Mouse (Mus musculus): ENCODE data around the gene Tatdn2. TPM values are rescaled to one million over a fixed set of nuclear protein-coding genes. Genes with fewer than 3 reads are reported as not detected.
"Not testable (repeated sequence)": the region's sequence is repeated elsewhere in the genome, so short reads cannot be mapped to it uniquely, and the experiment has no call there.

Gene Tatdn2
- polyA plus RNA-seq, 1 experiment from 2014 or later = 0.60 TPM

DNA sequence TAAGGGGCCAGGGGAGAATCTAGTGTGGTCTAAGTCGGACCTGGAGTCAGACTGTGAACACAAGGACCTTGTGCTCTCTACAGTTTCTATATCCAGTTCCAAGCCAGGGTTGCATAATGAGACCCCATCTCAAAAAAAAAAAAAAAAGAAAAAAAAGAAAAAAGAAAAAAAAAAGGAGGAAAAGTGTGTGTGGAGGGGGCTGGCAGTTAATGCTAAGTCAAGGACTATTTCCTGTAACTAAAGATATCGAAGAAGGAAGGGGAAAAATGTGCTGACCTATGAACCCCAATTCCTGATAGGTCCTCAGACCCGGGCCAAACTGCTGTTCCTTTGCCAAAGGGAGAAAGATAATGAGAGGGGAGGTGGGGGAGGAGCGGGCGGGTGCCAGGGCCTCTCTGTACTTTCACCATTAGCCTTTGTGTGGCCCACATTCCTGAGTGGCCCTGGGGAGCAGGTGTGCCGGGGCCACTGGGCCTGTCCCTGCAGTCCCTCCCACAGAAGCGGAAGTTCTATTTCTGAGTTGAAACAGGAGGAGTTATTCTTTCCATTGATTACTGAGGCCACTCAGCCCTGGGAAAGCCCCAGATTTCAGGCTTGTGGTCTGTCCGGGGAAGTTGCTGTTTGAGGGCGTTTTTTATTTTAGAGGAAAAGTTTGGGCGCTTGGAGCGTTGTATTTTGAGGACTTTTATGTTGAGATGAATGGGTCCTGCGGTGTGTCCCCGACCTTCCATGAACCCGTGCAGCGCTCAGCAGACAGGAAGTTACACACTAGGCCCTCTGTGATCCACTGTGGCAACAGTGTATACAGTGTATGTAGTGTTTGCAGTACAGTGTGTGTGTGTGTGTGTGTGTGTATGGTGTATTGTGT is 28.3 kb upstream of the Tatdn2 start:
- peak overlapping the region; percentile 31 for H3K9ac ChIP-seq (ENCODE audit: low read depth, low read length)
- peaks cover 3% of the 10 kb centered on the region; the same call in 1 of the 2 replicates for H3K36me3 ChIP-seq (ENCODE audit: control insufficient read depth, insufficient read depth, low read length)
- peak overlapping the region; percentile 85 for H3K27ac ChIP-seq (ENCODE audit: low read length)
- WGBS = 30% methylated on average over 15 of the region's 15 CpGs
- peak overlapping the region; percentile 32 for H3K4me2 ChIP-seq (ENCODE audit: low read depth, low read length)
- no peaks in the 10 kb centered on the region for H3K27me3 ChIP-seq (replicated peaks; ENCODE audit: control insufficient read depth, insufficient read depth, low read length)
- no peaks in the 10 kb centered on the region; the same call in 1 of the 2 replicates for H3K9me3 ChIP-seq (ENCODE audit: control insufficient read depth, low read length)
- peaks cover 19% of the 10 kb centered on the region for H3K4me1 ChIP-seq (ENCODE audit: control insufficient read depth, insufficient read depth, low read length)
- H3K4me3 ChIP-seq (ENCODE audit: low read length) = no peak overlapping the region
- peak; percentile 97 for ATAC-seq

DNA sequence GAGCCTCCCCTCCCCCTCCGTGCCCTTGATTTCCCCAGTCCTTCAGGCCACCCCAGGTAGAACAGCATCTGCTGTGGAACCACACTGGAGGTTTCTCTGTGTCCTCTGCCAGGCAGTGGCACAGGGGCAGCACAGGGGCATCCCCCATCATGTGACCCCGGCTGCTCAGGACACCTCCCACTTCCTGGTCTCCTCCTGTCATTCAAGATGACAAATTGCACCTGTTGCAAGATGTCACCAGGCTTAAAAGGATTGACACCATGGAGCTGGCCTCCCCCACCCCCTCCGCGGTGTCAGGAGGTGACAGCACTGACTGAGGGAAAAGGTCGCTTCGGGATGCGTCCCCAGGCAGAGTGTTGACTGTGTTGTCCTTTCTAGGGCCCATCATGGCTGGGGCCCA is 27.0 kb upstream of the Tatdn2 start:
- no peak for ATAC-seq
- 51% methylated on average over 7 of the region's 7 CpGs for WGBS
- Histone ChIP-seq H3K9ac (ENCODE audit: low read depth, low read length) (no peak overlapping the region), H3K4me2 (ENCODE audit: low read depth, low read length) (no peak overlapping the region), H3K27me3 (replicated peaks; ENCODE audit: control insufficient read depth, insufficient read depth, low read length) (no peaks in the 10 kb centered on the region), H3K4me3 (ENCODE audit: low read length) (no peak overlapping the region), H3K36me3 (ENCODE audit: control insufficient read depth, insufficient read depth, low read length) (peaks cover 3% of the 10 kb centered on the region; the same call in 1 of the 2 replicates), H3K9me3 (ENCODE audit: control insufficient read depth, low read length) (no peaks in the 10 kb centered on the region; the same call in 1 of the 2 replicates), H3K27ac (ENCODE audit: low read length) (peak overlapping the region; percentile 85; the same call in 1 of the 2 replicates), H3K4me1 (ENCODE audit: control insufficient read depth, insufficient read depth, low read length) (peaks cover 19% of the 10 kb centered on the region)

DNA sequence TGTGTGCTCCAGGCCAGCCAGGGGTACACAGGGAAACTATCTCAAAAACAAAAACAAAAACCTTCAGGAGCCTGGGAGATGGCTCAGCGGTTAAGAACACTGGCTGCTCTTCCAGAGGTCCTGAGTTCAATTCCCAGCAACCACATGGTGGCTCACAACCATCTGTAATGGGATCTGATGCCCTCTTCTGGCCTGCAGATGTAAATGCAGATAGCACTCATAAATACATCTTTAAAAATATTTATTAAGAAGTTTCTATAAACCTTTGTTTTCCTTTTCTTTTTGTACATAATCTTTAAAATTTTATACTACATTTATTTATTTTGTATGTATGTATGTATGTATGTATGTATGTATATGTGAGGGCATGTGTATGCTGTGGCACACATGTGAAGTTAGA is 24.8 kb upstream of the Tatdn2 start:
- not testable (repeated sequence) for H3K4me3 ChIP-seq (ENCODE audit: low read length); H3K36me3 ChIP-seq (ENCODE audit: control insufficient read depth, insufficient read depth, low read length); H3K27me3 ChIP-seq (replicated peaks; ENCODE audit: control insufficient read depth, insufficient read depth, low read length); ATAC-seq; H3K27ac ChIP-seq (ENCODE audit: low read length); H3K4me2 ChIP-seq (ENCODE audit: low read depth, low read length); H3K9ac ChIP-seq (ENCODE audit: low read depth, low read length); H3K9me3 ChIP-seq (ENCODE audit: control insufficient read depth, low read length)
- 86% methylated on average over 1 of the region's 1 CpGs for WGBS
- peaks cover 22% of the 10 kb centered on the region for H3K4me1 ChIP-seq (ENCODE audit: control insufficient read depth, insufficient read depth, low read length)

DNA sequence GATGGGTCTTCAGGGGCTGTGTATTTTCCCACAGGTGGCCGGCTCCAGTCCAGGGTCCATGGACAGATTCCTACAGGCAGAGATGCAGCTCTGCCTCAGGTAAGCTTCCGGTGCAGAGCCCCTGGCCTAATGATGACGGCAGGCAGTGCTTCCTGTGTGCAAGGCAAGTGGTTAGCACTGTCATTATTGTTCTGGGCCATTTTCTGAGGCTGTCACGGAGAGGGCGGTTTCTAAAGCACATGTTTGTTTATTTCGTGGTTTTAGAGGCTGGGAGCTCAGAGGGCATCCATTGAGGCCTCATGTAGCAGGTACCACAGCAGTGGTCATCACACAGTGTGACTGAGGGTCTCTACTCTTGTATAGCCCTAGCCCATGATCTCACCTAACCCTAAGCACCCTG is 23.9 kb upstream of the Tatdn2 start:
- Histone ChIP-seq H3K27ac (ENCODE audit: low read length) (no peak overlapping the region), H3K4me2 (ENCODE audit: low read depth, low read length) (no peak overlapping the region), H3K36me3 (ENCODE audit: control insufficient read depth, insufficient read depth, low read length) (peaks cover 3% of the 10 kb centered on the region; the same call in 1 of the 2 replicates), H3K27me3 (replicated peaks; ENCODE audit: control insufficient read depth, insufficient read depth, low read length) (no peaks in the 10 kb centered on the region), H3K9ac (ENCODE audit: low read depth, low read length) (no peak overlapping the region), H3K9me3 (ENCODE audit: control insufficient read depth, low read length) (no peaks in the 10 kb centered on the region; the same call in 1 of the 2 replicates), H3K4me3 (ENCODE audit: low read length) (no peak overlapping the region), H3K4me1 (ENCODE audit: control insufficient read depth, insufficient read depth, low read length) (peaks cover 18% of the 10 kb centered on the region)
- 84% methylated on average over 6 of the region's 6 CpGs for WGBS
- ATAC-seq = no peak

DNA sequence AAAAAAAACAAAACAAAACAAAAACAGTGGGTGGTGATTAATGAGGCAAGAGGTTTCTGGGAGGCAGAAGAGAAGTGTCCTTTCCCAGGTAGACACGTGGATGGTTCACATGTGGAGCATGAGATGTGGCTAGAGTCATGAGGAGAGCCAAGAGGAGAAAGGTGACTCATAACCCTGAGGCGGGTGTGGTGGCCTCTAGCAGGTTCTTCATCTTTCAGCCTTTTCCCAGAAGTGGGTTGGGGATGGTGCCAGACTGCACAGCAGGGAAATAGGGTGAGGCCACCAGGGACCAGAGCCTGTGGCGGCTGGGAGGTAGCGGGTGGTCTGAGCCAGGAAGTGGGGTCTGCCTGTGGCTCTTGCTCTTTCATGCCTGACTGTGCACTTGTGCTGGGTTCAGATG is 21.6 kb upstream of the Tatdn2 start:
- Histone ChIP-seq H3K27me3 (replicated peaks; ENCODE audit: control insufficient read depth, insufficient read depth, low read length) (no peaks in the 10 kb centered on the region), H3K9ac (ENCODE audit: low read depth, low read length) (no peak overlapping the region), H3K9me3 (ENCODE audit: control insufficient read depth, low read length) (no peaks in the 10 kb centered on the region; the same call in 1 of the 2 replicates), H3K27ac (ENCODE audit: low read length) (no peak overlapping the region), H3K36me3 (ENCODE audit: control insufficient read depth, insufficient read depth, low read length) (peaks cover 3% of the 10 kb centered on the region; the same call in 1 of the 2 replicates), H3K4me2 (ENCODE audit: low read depth, low read length) (no peak overlapping the region), H3K4me1 (ENCODE audit: control insufficient read depth, insufficient read depth, low read length) (peaks cover 4% of the 10 kb centered on the region; the same call in 1 of the 2 replicates), H3K4me3 (ENCODE audit: low read length) (no peak overlapping the region)
- peak; percentile 55; the same call in 1 of the 2 replicates for ATAC-seq
- WGBS = 68% methylated on average over 4 of the region's 4 CpGs

DNA sequence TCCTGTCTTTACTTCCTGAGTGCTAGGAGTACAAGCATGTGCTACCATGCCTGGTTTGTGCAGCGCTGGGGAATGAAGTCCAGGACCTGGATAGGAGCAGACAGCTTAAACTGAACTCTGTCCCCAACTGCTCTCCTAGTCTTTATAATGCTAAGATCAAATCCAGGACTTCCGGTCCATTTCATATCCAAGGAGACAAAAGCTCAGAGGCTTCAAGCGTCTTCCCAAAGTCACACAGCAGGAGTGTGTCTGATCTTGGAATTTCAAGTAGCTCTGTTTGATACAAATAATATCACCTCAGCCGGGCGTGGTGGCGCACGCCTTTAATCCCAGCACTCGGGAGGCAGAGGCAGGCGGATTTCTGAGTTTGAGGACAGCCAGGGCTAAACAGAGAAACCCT is 20.9 kb upstream of the Tatdn2 start:
- Histone ChIP-seq H3K4me3 (ENCODE audit: low read length) (no peak overlapping the region), H3K9me3 (ENCODE audit: control insufficient read depth, low read length) (no peaks in the 10 kb centered on the region; the same call in 1 of the 2 replicates), H3K9ac (ENCODE audit: low read depth, low read length) (no peak overlapping the region), H3K27me3 (replicated peaks; ENCODE audit: control insufficient read depth, insufficient read depth, low read length) (no peaks in the 10 kb centered on the region), H3K4me2 (ENCODE audit: low read depth, low read length) (no peak overlapping the region), H3K4me1 (ENCODE audit: control insufficient read depth, insufficient read depth, low read length) (peaks cover 4% of the 10 kb centered on the region; the same call in 1 of the 2 replicates), H3K36me3 (ENCODE audit: control insufficient read depth, insufficient read depth, low read length) (peaks cover 3% of the 10 kb centered on the region; the same call in 1 of the 2 replicates), H3K27ac (ENCODE audit: low read length) (no peak overlapping the region)
- 94% methylated on average over 9 of the region's 9 CpGs for WGBS
- no peak for ATAC-seq

DNA sequence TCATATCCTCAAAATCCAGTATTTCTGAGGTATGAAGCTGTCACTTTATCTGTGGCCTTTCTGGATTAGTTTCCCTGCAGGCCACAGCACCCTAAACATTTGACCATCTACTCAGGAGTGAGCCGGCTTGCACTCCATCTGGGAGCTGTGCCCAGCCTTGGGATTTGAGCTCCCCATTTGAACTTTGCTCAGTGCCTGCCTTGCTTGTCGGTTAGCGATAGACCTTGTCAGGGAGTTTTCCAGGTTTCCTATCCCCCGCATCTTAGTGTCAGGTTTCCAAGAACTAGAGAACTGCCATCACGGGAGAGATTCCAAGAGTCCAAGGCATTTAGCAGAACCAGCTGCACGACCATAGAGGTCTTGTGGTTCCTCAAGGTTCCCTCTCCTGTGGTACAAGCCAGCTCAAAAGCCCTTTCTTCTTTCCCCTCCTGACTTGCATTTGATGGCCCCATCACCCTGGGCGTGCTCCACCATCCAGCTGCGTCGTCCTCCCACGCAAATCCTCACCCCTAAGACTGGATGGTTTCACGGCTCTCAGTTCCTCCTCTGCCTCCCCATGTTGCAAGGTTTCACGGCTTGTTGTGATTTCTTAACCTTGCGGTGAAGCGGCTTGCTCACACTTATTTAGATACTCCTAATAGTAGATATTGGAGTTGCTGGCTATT is 19.6 kb upstream of the Tatdn2 start:
- Histone ChIP-seq H3K9ac (ENCODE audit: low read depth, low read length) (no peak overlapping the region), H3K4me3 (ENCODE audit: low read length) (no peak overlapping the region), H3K27ac (ENCODE audit: low read length) (no peak overlapping the region), H3K9me3 (ENCODE audit: control insufficient read depth, low read length) (no peaks in the 10 kb centered on the region), H3K4me2 (ENCODE audit: low read depth, low read length) (no peak overlapping the region), H3K4me1 (ENCODE audit: control insufficient read depth, insufficient read depth, low read length) (peaks cover 4% of the 10 kb centered on the region; the same call in 1 of the 2 replicates), H3K27me3 (replicated peaks; ENCODE audit: control insufficient read depth, insufficient read depth, low read length) (no peaks in the 10 kb centered on the region), H3K36me3 (ENCODE audit: control insufficient read depth, insufficient read depth, low read length) (no peaks in the 10 kb centered on the region)
- WGBS = 70% methylated on average over 14 of the region's 14 CpGs
- no peak; the same call in 1 of the 2 replicates for ATAC-seq

DNA sequence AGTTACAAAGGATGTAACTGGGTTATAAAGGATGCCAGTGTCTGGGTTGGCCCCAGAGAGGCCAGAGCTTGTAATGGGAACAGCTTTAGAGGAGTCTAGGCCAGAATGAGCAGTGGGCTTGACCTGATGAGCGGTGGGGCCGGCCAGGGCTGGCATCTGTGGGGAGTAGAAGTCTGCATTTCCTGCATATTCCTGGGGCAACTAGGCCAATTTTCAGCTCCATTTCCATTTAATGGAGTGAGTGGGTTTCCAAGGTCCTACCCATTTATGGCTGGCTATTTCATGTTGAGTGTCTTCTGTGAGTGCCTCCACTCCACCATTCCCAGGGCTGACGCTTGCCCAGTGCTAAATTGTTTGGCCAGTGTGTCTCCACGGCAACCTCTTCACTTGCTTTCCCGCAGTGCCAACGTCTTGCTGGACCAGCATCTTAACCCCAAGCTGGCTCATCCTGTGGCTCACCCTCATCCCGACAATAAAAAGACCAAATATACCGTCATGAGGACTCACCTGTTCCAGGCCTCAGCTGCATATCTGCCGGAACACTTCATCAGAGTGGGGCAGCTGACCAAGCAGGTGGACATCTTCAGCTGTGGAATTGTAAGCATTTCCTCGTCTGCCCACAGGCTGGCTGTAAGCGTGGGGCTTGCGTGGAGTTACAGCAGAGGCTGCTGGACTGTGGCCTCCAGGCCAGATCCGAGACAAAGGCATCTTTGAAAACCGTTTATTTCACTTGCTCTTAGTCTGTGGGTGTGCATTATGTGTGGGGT is 18.4 kb upstream of the Tatdn2 start:
- H3K27ac ChIP-seq (ENCODE audit: low read length) = no peak overlapping the region
- no peak for ATAC-seq
- no peaks in the 10 kb centered on the region for H3K27me3 ChIP-seq (replicated peaks; ENCODE audit: control insufficient read depth, insufficient read depth, low read length)
- no peak overlapping the region for H3K4me3 ChIP-seq (ENCODE audit: low read length)
- H3K9ac ChIP-seq (ENCODE audit: low read depth, low read length) = no peak overlapping the region
- H3K36me3 ChIP-seq (ENCODE audit: control insufficient read depth, insufficient read depth, low read length) = peaks cover 3% of the 10 kb centered on the region; the same call in 1 of the 2 replicates
- 80% methylated on average over 14 of the region's 14 CpGs for WGBS
- H3K9me3 ChIP-seq (ENCODE audit: control insufficient read depth, low read length) = no peaks in the 10 kb centered on the region
- no peak overlapping the region for H3K4me2 ChIP-seq (ENCODE audit: low read depth, low read length)
- peaks cover 4% of the 10 kb centered on the region; the same call in 1 of the 2 replicates for H3K4me1 ChIP-seq (ENCODE audit: control insufficient read depth, insufficient read depth, low read length)

Measured in intestine, embryonic 16.5 days (tissue).